Comparison of ENCODE assay signal across 8 mouse cellular contexts in genomic region chr4:155187192-155187674, GRCm38 (mm10). TPM values are rescaled to one million over a fixed set of nuclear protein-coding genes. Genes with fewer than 3 reads are reported as not detected.
DNase-seq lines count a peak whose midpoint lies in the region; ATAC-seq and TF ChIP-seq lines count a peak whose summit lies in the region.

No protein-coding gene starts in this region.

- H3K36me3 ChIP-seq in ES-E14 (ENCODE audit: control insufficient read depth, insufficient read depth, low read length, poor library complexity, severe bottlenecking) = peaks cover 5% of the 10 kb centered on the region; the same call in 1 of the 2 replicates
- H3K36me3 ChIP-seq in hindbrain, embryonic 13.5 days = no peaks in the 10 kb centered on the region

- no peak overlapping the region for H3K9ac ChIP-seq in ES-E14 (ENCODE audit: insufficient read depth, low read depth, low read length, poor library complexity, severe bottlenecking)
- no peak overlapping the region for H3K9ac ChIP-seq in hindbrain, embryonic 13.5 days

- peaks cover 39 to 67% of the 10 kb centered on the region in 2 experiments for H3K4me1 ChIP-seq in ES-E14 (ENCODE audit: control insufficient read depth in 2 of 2, insufficient read depth in 2 of 2, low read length in 2 of 2, poor library complexity in 1 of 2)
- H3K4me1 ChIP-seq in hindbrain, embryonic 13.5 days (replicated peaks) = peaks cover 87% of the 10 kb centered on the region

- intact Hi-C loops in heart, postnatal 36 days (cut with DNase I) = no loop called here

- DNase-seq in heart, adult 18-20 months = peak; percentile 56 to 76
- DNase-seq in heart, postnatal 36 days = no peak
- DNase-seq in ES-E14 (ENCODE audit: low read depth, low spot score) = no peak
- DNase-seq in lung, postnatal 4 days = peak; percentile 55 to 57
- no peak for DNase-seq in right cerebral cortex, postnatal 10 days (ENCODE audit: low spot score in 2 of 2)
- no peak for DNase-seq in thymus, postnatal 14 days
- no peak for DNase-seq in left cerebral cortex, adult 8-10 months (ENCODE audit: low spot score in 2 of 2)

- H3K4me3 ChIP-seq in ES-E14 (ENCODE audit: insufficient read depth in 1 of 2, low read depth in 1 of 2, low read length in 2 of 2, poor library complexity in 1 of 2, severe bottlenecking in 1 of 2) = no peak overlapping the region
- H3K4me3 ChIP-seq in hindbrain, embryonic 13.5 days = no peak overlapping the region

- no peak for ATAC-seq in hindbrain, embryonic 13.5 days (ENCODE audit: low FRiP score)

- in situ Hi-C loops in ES-E14 (cut with MboI; ENCODE audit: low sequenced_read_pairs in 2 of 2, unreplicated experiment in 2 of 2) = no loop called here

- H3K4me2 ChIP-seq in hindbrain, embryonic 13.5 days = no peak overlapping the region

- no peaks in the 10 kb centered on the region for H3K9me3 ChIP-seq in ES-E14 (ENCODE audit: control insufficient read depth, insufficient read depth, low read depth, low read length)
- no peaks in the 10 kb centered on the region for H3K9me3 ChIP-seq in hindbrain, embryonic 13.5 days

- peak overlapping the region; percentile 37; the same call in 1 of the 2 replicates for H3K27ac ChIP-seq in ES-E14 (ENCODE audit: insufficient read depth, low read depth, low read length, poor library complexity, severe bottlenecking)
- H3K27ac ChIP-seq in hindbrain, embryonic 13.5 days = 0 out of 2 replicates have a peak overlapping the region, but pooled peaks have one; percentile 10

- 35% methylated on average over 3 of the region's 3 CpGs for WGBS in hindbrain, embryonic 13.5 days

- H3K27me3 ChIP-seq in hindbrain, embryonic 13.5 days = no peaks in the 10 kb centered on the region

TF ChIP-seq in ES-E14, 5 proteins besides CTCF, POLR2A, EP300 and RAD21:
- TF ChIP-seq HCFC1 (IDR thresholded peaks at IDR 0.05; ENCODE audit: borderline replicate concordance, insufficient read depth, low read length) (no peak), ZNF384 (IDR thresholded peaks at IDR 0.05; ENCODE audit: low read depth, low read length) (no peak), ZC3H11A (IDR thresholded peaks at IDR 0.05; ENCODE audit: borderline replicate concordance, low read depth, low read length) (no peak)

RNA-seq across cellular contexts. Expression of gene Ski, which starts 35.2 kb away (rescaled TPM):
- 10 to 100 TPM; 48.6 to 50.2 TPM for total RNA-seq in heart, adult 18-20 months (2021)
- total RNA-seq in heart, postnatal 36 days (2021) = 10 to 100 TPM; 53.3 to 56.8 TPM
- total RNA-seq in ES-E14 (2012; rRNA removed) = 30.2 and 38.0 TPM in 2 replicates
- 10.3 and 10.4 TPM in 2 replicates for polyA plus RNA-seq in hindbrain, embryonic 13.5 days (2015; fragmentation: Nextera tagmentation; extraction: Ambion mirVana)
- total RNA-seq in left cerebral cortex, adult 8-10 months (2022) = 100 to 1,000 TPM; 118 to 126 (median 121) TPM

Comparison
In these comparisons a context has a peak if more than half of its experiments do, and no peak if none do; other contexts are left out.
1. DNase-seq: peak in heart, adult 18-20 months (2 of 2) and lung, postnatal 4 days (2 of 2); none in heart, postnatal 36 days (0 of 2), ES-E14 (single experiment), right cerebral cortex, postnatal 10 days (0 of 2), thymus, postnatal 14 days (single experiment) and left cerebral cortex, adult 8-10 months (0 of 2).